Mouse (Mus musculus): ENCODE results near the gene Gm5615.

DNA sequence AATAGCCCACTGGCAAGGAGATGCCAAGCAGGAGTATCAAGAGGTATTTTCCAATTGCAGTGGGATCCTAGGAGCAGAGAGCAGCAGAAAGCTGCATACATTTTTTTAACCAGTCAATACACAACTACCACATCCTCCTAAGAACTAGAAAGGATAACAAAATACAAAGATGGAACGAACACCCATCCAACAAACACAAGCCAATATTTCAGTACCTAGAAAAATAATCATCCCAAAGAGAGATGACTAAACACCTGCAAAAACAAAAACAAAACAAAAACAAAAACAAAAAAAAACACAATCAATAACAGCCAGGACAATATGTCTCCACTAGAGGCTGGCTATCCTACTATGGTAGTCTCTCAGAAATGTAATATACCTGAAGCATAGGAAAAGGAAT is 40.8 kb upstream of the Gm5615 start, which contains the start of gene Gm17689:
- TF ChIP-seq POLR2A (IDR thresholded peaks at IDR 0.05; ENCODE audit: control insufficient read depth, low read depth, low read length) = no peak
- no peak for TF ChIP-seq CTCF (IDR thresholded peaks at IDR 0.05; ENCODE audit: control insufficient read depth, insufficient read depth, insufficient replicate concordance, low read depth, low read length)

Data from testis, adult 2 months (tissue).